Mouse (Mus musculus) CH12.LX (cell line): ENCODE results near the gene Phactr1. TPM values are rescaled to one million over a fixed set of nuclear protein-coding genes. Genes with fewer than 3 reads are reported as not detected.

Source experiments
- DNase-seq: peaks from one replicate; pipeline ENCODE4 v3.0.0-alpha.2; 2013; ENCODE audit errors: extremely low read depth
- H3K27ac ChIP-seq: 2 replicates; pipeline ENCODE4 v1.5.1; 2012; ENCODE audit warnings: low read depth, mild to moderate bottlenecking, control low read depth, moderate library complexity; ENCODE audit not compliant: insufficient read depth
- H3K27me3 ChIP-seq: replicated peaks from 2 replicates; pipeline ENCODE3; 2012; ENCODE audit warnings: inconsistent platforms
- H3K36me3 ChIP-seq, 2 experiments: replicated peaks in 1 of 2; 2 replicates each; pipeline versions ENCODE3 to v1.6.1; 2012; ENCODE audit warnings: inconsistent platforms in 1 of 2, low read length in 1 of 2, mild to moderate bottlenecking in 1 of 2, mixed read lengths in 1 of 2, moderate library complexity in 1 of 2; ENCODE audit not compliant: control insufficient read depth in 1 of 2, insufficient read depth in 1 of 2
- H3K4me1 ChIP-seq, 2 experiments: 2 replicates each; pipeline ENCODE4 v1.6.1; 2012; ENCODE audit warnings: inconsistent platforms in 1 of 2, moderate library complexity in 1 of 2; ENCODE audit not compliant: insufficient read depth in 2 of 2, control insufficient read depth in 1 of 2
- H3K4me2 ChIP-seq: 2 replicates; pipeline ENCODE4 v1.6.1; 2012; ENCODE audit warnings: low read depth, mild to moderate bottlenecking, control low read depth; ENCODE audit not compliant: poor library complexity, insufficient read depth, severe bottlenecking
- H3K4me3 ChIP-seq, 3 experiments: fragments of 150-350 bp in 1 of 3; sonication (generic) in 1 of 3; replicated peaks in 1 of 3; 2 replicates each; pipeline versions ENCODE3 to v1.5.1; 2011 to 2012; ENCODE audit warnings: low read depth in 2 of 3, low read length in 2 of 3, mild to moderate bottlenecking in 2 of 3, moderate library complexity in 2 of 3, control low read depth in 1 of 3, improper control_type of control experiment in 1 of 3, inconsistent platforms in 1 of 3, mixed read lengths in 1 of 3; ENCODE audit not compliant: poor library complexity in 1 of 3
- H3K79me2 ChIP-seq: replicated peaks from 2 replicates; pipeline ENCODE4 v1.6.1; 2012; ENCODE audit warnings: mild to moderate bottlenecking, moderate library complexity; ENCODE audit not compliant: control insufficient read depth, poor library complexity, insufficient read depth, severe bottlenecking; ENCODE audit errors: extremely low read depth
- H3K9ac ChIP-seq: 2 replicates; pipeline ENCODE4 v1.6.1; 2012; ENCODE audit warnings: low read depth, mild to moderate bottlenecking, control low read depth, moderate library complexity; ENCODE audit not compliant: insufficient read depth
- H3K9me3 ChIP-seq: replicated peaks from 2 replicates; pipeline ENCODE3; 2012; ENCODE audit warnings: low read length, inconsistent platforms, mixed read lengths
- CHD1 ChIP-seq: IDR thresholded peaks from 2 replicates; pipeline ENCODE4 v1.6.1; 2012; ENCODE audit warnings: low read depth, low read length, improper control_type of control experiment, inconsistent platforms
- CHD2 ChIP-seq: IDR thresholded peaks from 2 replicates; pipeline ENCODE4 v1.6.1; 2011; ENCODE audit warnings: low read length, improper control_type of control experiment
- E2F4 ChIP-seq: IDR thresholded peaks from 2 replicates; pipeline ENCODE4 v1.6.1; 2011; ENCODE audit warnings: low read depth, low read length, improper control_type of control experiment; ENCODE audit not compliant: insufficient replicate concordance
- ETS1 ChIP-seq: conservative IDR thresholded peaks from 2 replicates; pipeline ENCODE4 v1.6.1; 2012; ENCODE audit warnings: low read depth, mild to moderate bottlenecking, inconsistent platforms, low read length, improper control_type of control experiment, moderate library complexity
- JUN ChIP-seq: IDR thresholded peaks from 2 replicates; pipeline ENCODE4 v1.6.1; 2011; ENCODE audit warnings: low read depth, mild to moderate bottlenecking, low read length, improper control_type of control experiment, moderate library complexity; ENCODE audit not compliant: insufficient read depth
- JUND ChIP-seq: conservative IDR thresholded peaks from 2 replicates; pipeline ENCODE4 v1.6.1; 2011; ENCODE audit warnings: low read depth, low read length, improper control_type of control experiment
- KAT2A ChIP-seq: IDR thresholded peaks from 2 replicates; pipeline ENCODE4 v1.6.1; 2012; ENCODE audit warnings: low read length, improper control_type of control experiment, inconsistent platforms; ENCODE audit not compliant: insufficient replicate concordance
- MAFK ChIP-seq: IDR thresholded peaks from 2 replicates; pipeline ENCODE4 v1.6.1; 2011; ENCODE audit warnings: low read length, improper control_type of control experiment; ENCODE audit not compliant: insufficient replicate concordance
- MAZ ChIP-seq: IDR thresholded peaks from 2 replicates; pipeline ENCODE4 v1.6.1; 2012; ENCODE audit warnings: low read depth, mild to moderate bottlenecking, inconsistent platforms, low read length, improper control_type of control experiment, moderate library complexity
- MEF2A ChIP-seq: IDR thresholded peaks from 2 replicates; pipeline ENCODE4 v1.6.1; 2014; ENCODE audit warnings: low read depth, mild to moderate bottlenecking, inconsistent platforms, low read length, improper control_type of control experiment, borderline replicate concordance
- MXI1 ChIP-seq: IDR thresholded peaks from 2 replicates; pipeline ENCODE4 v1.6.1; 2011; ENCODE audit warnings: mild to moderate bottlenecking, low read depth, low read length, improper control_type of control experiment
- MYC ChIP-seq: IDR thresholded peaks from 2 replicates; pipeline ENCODE4 v1.6.1; 2011; ENCODE audit warnings: low read depth, mild to moderate bottlenecking, improper control_type of control experiment, low read length
- NELFE ChIP-seq: IDR thresholded peaks from 2 replicates; pipeline ENCODE4 v1.6.1; 2011; ENCODE audit warnings: low read depth, low read length, improper control_type of control experiment
- NRF1 ChIP-seq: IDR thresholded peaks from 2 replicates; pipeline ENCODE4 v1.6.1; 2014; ENCODE audit warnings: low read depth, mild to moderate bottlenecking, inconsistent platforms, low read length, improper control_type of control experiment, moderate library complexity
- RAD21 ChIP-seq: IDR thresholded peaks from 2 replicates; pipeline ENCODE4 v1.6.1; 2011; ENCODE audit warnings: low read depth, mild to moderate bottlenecking, low read length, improper control_type of control experiment, moderate library complexity
- RCOR1 ChIP-seq: conservative IDR thresholded peaks from 2 replicates; pipeline ENCODE4 v1.6.1; 2012; ENCODE audit warnings: low read depth, mild to moderate bottlenecking, inconsistent platforms, low read length, improper control_type of control experiment
- SMC3 ChIP-seq: IDR thresholded peaks from 2 replicates; pipeline ENCODE4 v1.6.1; 2011; ENCODE audit warnings: low read depth, low read length, improper control_type of control experiment
- TBP ChIP-seq: conservative IDR thresholded peaks from 2 replicates; pipeline ENCODE4 v1.6.1; 2011; ENCODE audit warnings: low read depth, low read length, improper control_type of control experiment
- USF1 ChIP-seq: IDR thresholded peaks from 2 replicates; pipeline ENCODE4 v1.6.1; 2014; ENCODE audit warnings: low read depth, mild to moderate bottlenecking, inconsistent platforms, low read length, improper control_type of control experiment
- USF2 ChIP-seq: conservative IDR thresholded peaks from 2 replicates; pipeline ENCODE4 v1.6.1; 2011; ENCODE audit warnings: low read depth, low read length, improper control_type of control experiment
- dilution Hi-C: fragments of 300-500 bp; cut with MboI; formaldehyde crosslinking; loops from 2 replicates; pipeline ENCODE4 v1.14.3; 2020; ENCODE audit warnings: low sequenced_read_pairs; ENCODE audit not compliant: extremely low pct_unique_long_range_greater_than_20kb, extremely low pct_ligation_motif_present
- in situ Hi-C: fragments of 300-500 bp; cut with MboI; formaldehyde crosslinking; loops from 3 replicates; pipeline ENCODE4 v1.14.3; 2019; ENCODE audit warnings: low sequenced_read_pairs, low pct_ligation_motif_present, low pct_unique_long_range_greater_than_20kb, mixed read lengths
- polyA plus RNA-seq: library from polyadenylated mRNA; unstranded; fragments of >175 nt; gene quantifications from 2 replicates; pipeline ENCODE4 v1.2.1, GENCODE M21; 2012; ENCODE audit warnings: low read depth; ENCODE audit not compliant: insufficient read length
- total RNA-seq, 2 experiments: library from RNA; depleted of rRNA; stranded (reverse); fragments of 300-350 nt in 1 of 2; fragments of >200 nt in 1 of 2; gene quantifications; 2 replicates each; pipeline ENCODE4 v1.2.3; 2012 to 2014

Phactr1 gene
- total and polyA plus RNA-seq, 3 experiments, result 2.0 to 6.1 (median 3.1) TPM

DNA sequence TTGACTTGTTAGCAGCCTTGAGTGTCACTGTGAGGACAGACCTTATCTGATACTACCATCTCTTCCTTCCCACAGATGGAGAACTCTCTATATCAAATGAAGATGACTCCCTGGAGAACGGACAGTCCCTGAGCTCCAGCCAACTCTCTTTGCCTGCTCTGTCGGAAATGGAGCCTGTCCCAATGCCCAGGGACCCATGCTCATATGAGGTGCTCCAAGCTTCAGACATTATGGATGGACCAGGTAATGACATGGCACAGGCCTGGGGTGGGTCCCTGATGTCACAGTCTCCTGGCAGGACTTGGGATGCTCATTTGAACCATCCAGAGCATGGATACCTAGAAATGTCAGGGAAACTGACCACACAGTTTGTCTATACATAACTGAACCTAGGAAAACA lies 376.7 kb downstream of the Phactr1 start:
- no peaks in the 10 kb centered on the region for H3K36me3 ChIP-seq
- H3K4me2 ChIP-seq, result no peak overlapping the region
- no peak overlapping the region for H3K4me3 ChIP-seq
- H3K9me3 ChIP-seq, result peaks cover 2% of the 10 kb centered on the region
- H3K9ac ChIP-seq, result no peak overlapping the region
- no peak overlapping the region for H3K27ac ChIP-seq
- TF ChIP-seq ETS1, result no peak
- no peak for TF ChIP-seq USF2
- no peak for TF ChIP-seq MYC
- TF ChIP-seq MAFK, result no peak
- no peak for TF ChIP-seq RAD21
- TF ChIP-seq JUN, result no peak
- no peak for TF ChIP-seq MAZ
- no peak for TF ChIP-seq USF1
- TF ChIP-seq NELFE, result no peak
- no peak for TF ChIP-seq SMC3
- H3K4me1 ChIP-seq, result no peaks in the 10 kb centered on the region
- no peak for DNase-seq
- in situ Hi-C loops (no loop called here), dilution Hi-C loops (no loop called here)
- H3K79me2 ChIP-seq, result no peaks in the 10 kb centered on the region
- no peaks in the 10 kb centered on the region for H3K27me3 ChIP-seq

- Histone ChIP-seq H3K4me3 (no peak overlapping the region), H3K9ac (no peak overlapping the region), H3K79me2 (no peaks in the 10 kb centered on the region)
- dilution Hi-C loops, result no loop called here
- TF ChIP-seq E2F4 (no peak), MXI1 (no peak), NRF1 (no peak), RAD21 (no peak), CHD1 (no peak), MEF2A (no peak), MYC (no peak), TBP (no peak), NELFE (no peak), RCOR1 (no peak), KAT2A (no peak), CHD2 (no peak), JUND (no peak)
- TF ChIP-seq, all 38 proteins: peak for 0
- Histone ChIP-seq H3K27ac (no peak overlapping the region), H3K9me3 (no peaks in the 10 kb centered on the region), H3K4me2 (no peak overlapping the region), H3K36me3 (no peaks in the 10 kb centered on the region), H3K4me1 (no peaks in the 10 kb centered on the region; a peak in 1 of 4 replicates), H3K27me3 (no peaks in the 10 kb centered on the region)
- no peak for DNase-seq
- in situ Hi-C loops, result no loop called here
Observed at GRCm38 (mm10) chr13:43063355-43063754, 382.9 kb downstream of the Phactr1 start.
